Mouse (Mus musculus) inflammation-experienced regulatory T-cells, adult 6 months (primary cell): Measurements from ENCODE around the gene Map2k5. TPM values are rescaled to one million over a fixed set of nuclear protein-coding genes. Genes with fewer than 3 reads are reported as not detected.

Experiments used
- ATAC-seq: one replicate; pipeline ENCODE4 v1.8.0; 2017
- polyA plus RNA-seq, 3 experiments: library from polyadenylated mRNA; unstranded; fragments of 100-300 nt; shearing (Covaris generic); gene quantifications; one replicate each; pipeline ENCODE4 v1.2.1; 2017

The Map2k5 gene
- polyA plus RNA-seq, 3 experiments from 2014 or later: 7.5 to 10.1 (median 9.0) TPM

GRCm38 (mm10) chr9:63257739-63258138 lies 120.0 kb downstream of the Map2k5 start:
- no peak for ATAC-seq

DNA sequence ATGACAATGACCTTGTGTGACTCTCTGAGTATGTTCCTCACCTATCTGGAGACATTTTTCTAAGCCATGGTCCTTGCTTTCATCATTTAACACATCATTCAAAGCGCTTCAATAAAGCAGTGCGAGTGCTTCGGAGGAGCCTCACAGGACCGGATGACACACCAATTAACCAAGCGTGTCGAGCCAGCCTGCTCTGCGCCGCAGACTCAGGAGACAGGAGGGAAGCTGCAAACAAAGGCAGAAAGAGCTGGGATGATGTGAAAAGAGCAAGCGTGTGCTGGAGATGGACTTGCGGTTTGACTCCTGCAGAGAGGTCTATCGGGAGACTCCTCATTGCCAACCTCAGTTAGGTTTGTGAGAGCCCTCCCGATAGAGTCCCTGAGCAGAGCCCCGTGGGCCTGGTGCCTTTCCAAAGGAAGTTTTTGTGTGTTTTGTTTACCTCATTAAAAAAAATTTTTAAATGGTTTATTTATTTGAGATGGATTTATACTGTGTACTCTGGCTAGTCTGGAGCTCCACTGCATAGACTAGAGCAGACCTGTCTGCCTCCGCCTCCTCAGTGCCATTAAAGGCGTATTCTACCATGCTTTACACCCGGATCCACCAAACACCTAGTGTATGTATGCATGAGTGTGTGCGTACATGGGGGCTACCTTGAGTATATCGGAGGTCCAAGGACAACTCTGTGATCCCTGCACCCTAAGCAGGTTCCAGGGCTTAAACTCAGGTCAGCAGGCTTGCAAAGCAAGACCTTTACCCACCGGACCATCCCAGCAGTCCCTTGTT lies 126.7 kb downstream of the Map2k5 start:
- no peak for ATAC-seq

GRCm38 (mm10) chr9:63248095-63248787 lies 129.5 kb downstream of the Map2k5 start:
- no peak for ATAC-seq

GRCm38 (mm10) chr9:63246568-63247169 lies 131.0 kb downstream of the Map2k5 start:
- no peak for ATAC-seq

- no peak for ATAC-seq
These were observed 135.7 kb downstream of the Map2k5 start for GRCm38 (mm10) chr9:63241961-63242360.

GRCm38 (mm10) chr9:63241241-63241640 lies 136.5 kb downstream of the Map2k5 start:
- no peak for ATAC-seq

GRCm38 (mm10) chr9:63234356-63234755 lies 143.3 kb downstream of the Map2k5 start:
- ATAC-seq: no peak

GRCm38 (mm10) chr9:63230289-63230688 lies 147.4 kb downstream of the Map2k5 start:
- ATAC-seq: no peak

DNA sequence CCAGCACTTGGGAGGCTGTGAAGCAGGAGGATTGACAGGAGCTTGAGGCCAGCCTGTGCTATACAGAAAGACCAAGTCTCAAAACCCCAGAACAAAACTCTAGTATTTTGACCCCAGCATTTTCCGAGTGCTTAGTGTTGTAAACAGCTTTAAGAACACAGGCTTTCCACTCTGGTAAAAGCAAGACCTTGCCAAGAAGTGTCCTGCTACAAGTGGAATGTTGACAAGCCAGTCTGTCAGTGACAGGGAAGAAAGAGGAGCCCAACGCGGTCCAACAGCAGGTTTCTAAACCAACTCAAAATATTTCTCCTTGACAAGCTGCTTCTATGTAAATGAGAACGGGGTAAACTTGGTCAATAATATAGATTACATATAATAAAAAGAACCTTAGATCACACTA lies 148.6 kb downstream of the Map2k5 start:
- no peak for ATAC-seq

DNA sequence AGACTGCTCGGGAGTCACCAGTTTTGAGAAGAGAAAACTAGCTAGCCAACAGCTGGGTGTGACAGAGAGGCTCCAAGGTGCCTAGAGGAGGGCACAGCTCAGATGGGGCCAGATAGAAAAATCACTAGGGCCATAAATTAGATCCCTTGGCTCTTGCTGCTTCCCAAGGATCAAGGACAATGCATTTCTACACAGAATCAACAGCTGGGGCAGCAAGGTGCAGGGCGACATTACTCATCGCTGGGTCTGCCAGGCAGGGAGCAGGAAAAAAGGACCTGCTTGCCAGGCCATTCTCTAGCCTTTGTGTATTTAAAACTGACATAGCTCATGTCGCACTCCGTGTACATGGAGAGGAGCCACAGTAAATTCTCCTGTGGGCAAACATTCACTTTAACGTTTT lies 155.5 kb downstream of the Map2k5 start:
- no peak for ATAC-seq

DNA sequence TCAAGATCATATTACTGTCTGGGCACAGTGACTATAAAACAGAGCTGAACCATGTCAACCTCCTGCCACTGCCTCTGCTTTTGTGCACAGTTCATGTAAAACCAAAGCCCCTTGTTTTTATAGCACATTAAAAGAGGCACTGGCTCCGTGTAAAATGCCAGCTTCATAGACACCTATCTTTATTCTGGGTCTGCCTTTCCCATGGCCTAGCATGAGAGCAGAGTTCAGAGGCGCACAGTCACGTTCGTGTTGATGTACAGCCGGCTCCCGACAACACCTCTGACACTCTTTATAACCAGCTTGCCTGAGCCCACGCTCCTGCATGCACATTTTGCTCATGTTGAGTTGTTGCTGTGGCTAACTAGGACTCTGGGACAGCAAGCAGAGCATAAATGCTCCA lies 157.9 kb downstream of the Map2k5 start:
- ATAC-seq: no peak

GRCm38 (mm10) chr9:63215031-63215430 lies 162.7 kb downstream of the Map2k5 start:
- ATAC-seq: no peak

DNA sequence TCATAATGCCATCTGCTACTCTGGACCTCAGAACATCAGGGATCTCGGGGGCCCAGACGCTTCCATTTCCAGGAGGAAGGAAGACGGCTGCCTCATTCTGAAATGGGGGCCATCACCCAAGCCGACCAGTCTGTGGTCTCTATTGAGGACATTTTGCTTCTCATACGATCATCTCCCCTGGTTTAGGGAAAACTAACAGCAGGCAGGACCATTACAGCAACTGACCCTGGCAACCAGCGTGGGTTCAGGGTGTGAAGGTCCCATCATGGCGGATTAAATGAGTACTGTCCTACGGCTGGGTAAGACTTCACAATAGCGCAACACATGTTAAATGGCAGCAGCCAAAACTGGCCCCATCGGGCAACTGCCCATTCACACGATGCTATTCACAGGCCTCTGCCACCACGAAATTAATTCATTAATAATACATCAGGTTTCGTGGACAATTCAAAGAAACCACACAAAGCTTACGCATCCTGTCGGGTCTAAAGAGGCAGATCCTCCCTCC lies 170.9 kb downstream of the Map2k5 start:
- no peak for ATAC-seq

GRCm38 (mm10) chr9:63203461-63203860 lies 174.2 kb downstream of the Map2k5 start:
- ATAC-seq: no peak

GRCm38 (mm10) chr9:63201376-63202323 lies 176.1 kb downstream of the Map2k5 start:
- ATAC-seq: no peak

GRCm38 (mm10) chr9:63197252-63197651 lies 180.4 kb downstream of the Map2k5 start:
- ATAC-seq: no peak

DNA sequence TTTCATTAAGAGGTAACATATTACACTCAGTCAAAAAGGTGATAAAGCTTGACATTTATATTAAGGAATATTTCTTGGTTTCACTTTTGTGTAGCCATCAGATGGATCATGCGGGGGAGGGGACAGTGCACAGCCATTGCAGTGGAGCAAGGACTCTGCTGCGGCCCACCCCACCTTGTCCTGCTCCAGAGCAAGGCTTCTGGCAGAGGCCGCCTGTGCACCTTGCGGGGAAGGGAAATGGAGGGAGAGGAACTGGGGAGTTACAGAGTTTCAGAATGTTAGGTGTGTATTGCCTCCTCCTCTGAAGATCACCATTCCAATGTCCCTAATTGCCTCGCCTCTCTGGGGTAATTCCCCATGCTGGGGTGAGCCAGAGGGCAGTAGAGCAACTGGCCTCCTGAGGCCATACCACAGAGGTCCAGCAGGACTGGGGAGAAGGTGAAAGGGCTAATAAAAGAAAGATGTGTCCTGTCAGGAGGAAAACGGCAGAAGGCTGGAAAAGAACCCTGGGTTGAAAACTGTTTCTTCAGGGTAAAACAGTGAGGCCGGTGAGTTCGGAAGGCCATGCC lies 181.5 kb downstream of the Map2k5 start:
- no peak for ATAC-seq

- ATAC-seq: no peak
These were observed 182.2 kb downstream of the Map2k5 start for GRCm38 (mm10) chr9:63195523-63195922.

DNA sequence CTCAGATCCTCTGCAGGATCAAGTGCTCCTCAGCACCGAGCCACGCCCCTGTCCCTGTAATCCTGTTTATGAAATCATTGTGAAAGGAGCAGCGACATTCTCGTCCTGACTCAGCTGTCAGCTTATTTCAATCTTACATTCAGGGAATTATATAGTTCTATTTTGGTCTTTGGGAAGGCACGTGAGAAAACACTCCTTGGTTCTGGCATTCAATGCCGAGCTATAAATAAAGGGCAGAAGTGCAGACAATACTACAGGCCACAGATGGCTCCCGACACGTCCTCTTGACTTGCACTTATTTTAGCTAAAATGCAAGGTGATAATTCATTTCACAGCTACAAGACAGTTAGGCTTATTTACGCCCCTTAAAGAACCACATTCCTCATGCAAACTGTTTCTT lies 182.9 kb downstream of the Map2k5 start:
- no peak for ATAC-seq

DNA sequence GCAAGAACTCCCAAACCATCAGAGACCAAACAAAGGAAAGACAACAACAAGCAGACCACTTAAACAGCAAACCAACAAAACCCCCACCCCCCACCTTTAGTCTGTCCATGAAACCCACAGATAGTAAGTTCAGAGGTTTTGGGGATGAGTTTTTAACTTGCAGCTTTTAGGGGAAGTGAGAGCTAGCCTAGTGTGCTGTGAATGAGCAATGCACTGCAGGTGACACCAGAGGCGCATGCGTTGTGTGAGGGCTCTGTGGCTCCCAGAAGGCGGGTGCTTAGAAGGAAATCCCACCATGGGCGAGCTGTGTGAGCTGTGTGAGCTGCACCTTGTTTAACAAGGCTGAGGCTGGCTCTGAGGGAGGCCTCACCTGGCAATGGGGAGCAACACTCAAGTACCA lies 184.9 kb downstream of the Map2k5 start:
- no peak for ATAC-seq

- ATAC-seq: no peak
These were observed 190.4 kb downstream of the Map2k5 start for GRCm38 (mm10) chr9:63187310-63187709.

DNA sequence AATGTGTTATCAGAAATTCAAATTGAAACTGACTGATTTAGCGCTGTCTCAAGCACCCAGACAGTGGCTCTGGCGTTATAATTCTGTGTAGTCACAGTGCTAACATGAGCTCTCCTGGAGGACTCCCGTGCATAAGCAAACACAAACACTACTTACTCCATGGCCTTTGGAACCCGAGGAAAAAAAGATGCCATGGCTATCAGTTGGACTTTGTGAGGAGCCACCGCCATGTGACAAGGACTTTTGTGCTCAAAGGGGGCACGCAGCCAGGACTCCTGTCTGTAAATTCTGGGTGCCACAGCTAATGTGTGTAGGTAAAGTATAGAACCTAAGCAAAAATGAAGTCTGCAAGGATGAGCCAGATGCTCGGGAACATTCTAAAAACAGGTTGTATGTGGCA lies 192.5 kb downstream of the Map2k5 start:
- ATAC-seq: no peak
